Mouse (Mus musculus) lung, postnatal 0 days (tissue): ENCODE measurements around the gene Il1rapl1.

Source experiments
- CTCF ChIP-seq: IDR thresholded peaks from 2 replicates; pipeline ENCODE4 v1.5.1; 2016; ENCODE audit warnings: antibody characterized with exemption, mild to moderate bottlenecking
- EP300 ChIP-seq: IDR thresholded peaks from 2 replicates; pipeline ENCODE4 v1.6.1; 2016; ENCODE audit warnings: antibody characterized with exemption, mild to moderate bottlenecking, control low read depth

DNA sequence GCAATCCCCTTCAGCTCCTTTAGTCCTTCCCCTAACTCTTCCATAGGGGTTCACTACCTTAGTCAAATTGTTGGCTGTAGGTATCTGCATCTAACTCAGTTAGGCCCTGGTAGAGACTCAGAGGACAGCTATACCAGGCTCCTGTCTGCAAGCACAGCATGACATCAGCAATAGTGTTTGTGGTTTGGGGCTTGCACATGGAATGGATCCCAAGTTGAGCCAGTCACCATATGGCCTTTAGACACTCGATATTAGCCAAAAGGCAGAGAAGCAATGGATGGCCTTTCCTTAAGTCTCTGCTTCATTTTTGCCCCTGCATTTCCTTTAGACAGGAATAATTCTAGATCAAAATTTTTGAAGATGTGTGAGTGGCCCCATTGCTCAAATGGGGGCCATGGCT is 632.0 kb downstream of the Il1rapl1 start:
- no peak for TF ChIP-seq CTCF
- TF ChIP-seq EP300: no peak
